Mouse (Mus musculus): ENCODE data around the gene 0610012G03Rik. TPM values are rescaled to one million over a fixed set of nuclear protein-coding genes. Genes with fewer than 3 reads are reported as not detected.

0610012G03Rik gene
- polyA plus RNA-seq, 1 experiment from 2014 or later = 88.1 TPM

DNA sequence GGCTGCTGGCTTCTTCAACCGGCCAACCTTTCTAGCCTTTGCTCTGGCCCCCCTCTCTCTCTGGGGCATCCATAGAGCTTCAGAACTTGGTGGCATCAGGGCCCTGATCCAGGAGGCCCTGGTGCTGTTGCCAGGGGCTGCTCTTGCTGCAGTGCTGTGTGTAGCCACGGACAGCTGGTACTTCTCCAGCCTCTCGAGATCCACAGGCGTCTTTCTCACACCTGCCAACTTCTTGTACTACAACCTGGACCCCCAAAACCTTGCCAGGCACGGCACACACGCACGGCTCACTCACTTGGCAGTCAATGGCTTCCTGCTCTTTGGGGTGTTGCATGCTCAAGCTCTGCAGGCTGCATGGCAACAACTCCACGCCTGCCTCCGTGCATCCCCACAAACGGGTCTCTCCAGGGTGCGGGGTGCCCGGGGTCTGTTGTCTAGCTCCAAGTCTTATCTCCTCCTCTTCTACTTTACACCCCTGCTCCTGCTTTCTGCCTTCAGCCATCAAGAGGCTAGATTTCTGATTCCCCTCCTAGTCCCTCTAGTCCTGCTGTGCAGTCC, 3.5 kb downstream of the 0610012G03Rik start:
- WGBS = 86% methylated on average over 12 of the region's 12 CpGs
- Histone ChIP-seq H3K27ac (no peak overlapping the region), H3K4me1 (peaks cover 47% of the 10 kb centered on the region), H3K9me3 (no peaks in the 10 kb centered on the region), H3K27me3 (ENCODE audit: poor library complexity, severe bottlenecking) (no peaks in the 10 kb centered on the region), H3K36me3 (replicated peaks) (peaks cover 21% of the 10 kb centered on the region), H3K4me3 (no peak overlapping the region)
- no peak for DNase-seq (ENCODE audit: extremely low spot score, low spot score)

DNA sequence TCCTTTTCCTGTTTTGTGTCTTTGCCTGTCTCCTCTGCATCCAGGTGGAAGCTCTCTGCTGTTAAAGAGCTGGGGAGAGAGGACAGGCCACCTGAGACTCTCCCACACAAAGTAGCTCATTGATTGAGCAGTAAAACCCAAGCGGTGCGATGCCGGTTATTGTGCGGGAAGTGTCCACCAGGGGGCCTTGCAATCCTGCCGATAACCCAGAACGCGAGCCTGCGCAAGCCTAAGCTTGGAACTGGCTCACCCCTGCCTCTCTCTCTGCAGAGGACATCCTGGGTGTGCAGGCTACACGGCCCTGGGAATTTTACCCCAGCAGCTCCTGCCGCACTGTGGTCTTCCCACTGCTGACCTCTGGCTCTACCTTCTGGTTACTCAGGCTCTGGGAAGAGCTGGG, 4.3 kb downstream of the 0610012G03Rik start:
- peaks cover 39% of the 10 kb centered on the region for H3K4me1 ChIP-seq
- H3K36me3 ChIP-seq (replicated peaks) = peaks cover 21% of the 10 kb centered on the region
- no peaks in the 10 kb centered on the region for H3K9me3 ChIP-seq
- 7% methylated on average over 10 of the region's 10 CpGs for WGBS
- 0 out of 2 replicates have a peak overlapping the region, but pooled peaks have one; percentile 26 for H3K27ac ChIP-seq
- H3K4me3 ChIP-seq = 0 out of 2 replicates have a peak overlapping the region, but pooled peaks have one; percentile 1
- DNase-seq (ENCODE audit: extremely low spot score, low spot score) = peak; percentile 71
- H3K27me3 ChIP-seq (ENCODE audit: poor library complexity, severe bottlenecking) = no peaks in the 10 kb centered on the region

DNA sequence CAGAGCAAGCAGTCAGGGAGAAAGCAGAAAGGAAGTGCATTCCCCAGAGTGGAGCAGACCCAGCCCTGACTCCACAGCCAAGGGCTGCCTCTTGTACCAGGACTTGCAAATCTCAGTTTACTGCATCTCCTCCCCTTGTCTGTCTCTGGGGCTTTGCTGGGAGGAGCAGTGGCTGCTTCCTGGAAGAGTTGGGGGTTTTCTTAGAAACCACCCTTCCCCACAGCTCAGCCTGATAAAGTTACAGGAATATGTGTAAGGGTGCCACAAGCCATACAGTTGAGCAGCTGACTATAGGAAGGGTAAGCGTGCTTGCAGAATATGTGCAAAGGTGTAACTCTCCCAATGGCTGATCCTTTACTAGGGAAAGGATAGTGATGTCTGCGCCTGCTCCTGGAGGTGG, 7.7 kb downstream of the 0610012G03Rik start:
- H3K27ac ChIP-seq = no peak overlapping the region
- H3K36me3 ChIP-seq (replicated peaks) = peaks cover 14% of the 10 kb centered on the region
- H3K27me3 ChIP-seq (ENCODE audit: poor library complexity, severe bottlenecking) = peaks cover 17% of the 10 kb centered on the region
- H3K9me3 ChIP-seq = no peaks in the 10 kb centered on the region
- no peak for DNase-seq (ENCODE audit: extremely low spot score, low spot score)
- H3K4me3 ChIP-seq = no peak overlapping the region
- H3K4me1 ChIP-seq = peaks cover 17% of the 10 kb centered on the region
- WGBS = 64% methylated on average over 2 of the region's 2 CpGs

DNA sequence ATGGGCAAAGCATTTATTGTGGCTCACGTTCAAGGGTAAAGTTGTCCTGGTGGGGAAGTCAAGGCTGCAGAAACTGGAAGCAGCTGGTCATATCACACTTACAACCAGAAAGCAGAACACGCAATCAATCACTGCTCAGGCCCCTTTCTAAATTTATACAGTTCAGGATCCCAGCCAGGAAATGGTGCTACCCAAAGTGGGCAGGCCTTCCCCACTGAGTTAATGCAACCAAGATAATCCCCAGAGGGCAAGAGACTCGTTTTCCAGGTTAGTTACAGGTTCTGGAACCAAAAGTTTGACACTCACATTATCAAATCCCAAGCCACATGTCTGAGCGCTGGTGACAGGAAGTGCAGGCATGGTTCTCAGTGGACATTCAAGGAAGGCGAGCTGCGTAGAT, 9.4 kb downstream of the 0610012G03Rik start:
- peaks cover 20% of the 10 kb centered on the region for H3K4me1 ChIP-seq
- DNase-seq (ENCODE audit: extremely low spot score, low spot score) = no peak
- WGBS = 78% methylated on average over 6 of the region's 6 CpGs
- peaks cover 34% of the 10 kb centered on the region for H3K27me3 ChIP-seq (ENCODE audit: poor library complexity, severe bottlenecking)
- H3K4me3 ChIP-seq = no peak overlapping the region
- no peaks in the 10 kb centered on the region for H3K36me3 ChIP-seq (replicated peaks)
- no peaks in the 10 kb centered on the region for H3K9me3 ChIP-seq
- H3K27ac ChIP-seq = no peak overlapping the region

DNA sequence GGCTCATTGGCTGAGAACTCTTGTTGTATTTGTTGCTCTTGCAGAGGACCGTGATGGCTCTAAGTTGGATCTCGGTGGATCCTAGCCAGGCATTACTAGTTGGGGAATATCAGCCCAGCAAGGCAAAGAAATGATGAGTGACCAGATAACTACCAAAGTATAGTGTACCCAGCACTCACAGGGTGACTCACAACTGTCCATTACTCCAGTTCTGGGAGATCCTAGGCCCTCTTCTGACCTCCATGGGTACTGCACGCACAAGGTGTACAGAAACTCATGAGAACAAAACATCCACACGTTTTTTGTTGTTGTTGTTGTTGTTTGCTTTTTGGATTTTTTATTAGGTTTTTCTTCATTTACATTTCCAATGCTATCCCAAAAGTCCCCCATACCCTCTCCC, 11.7 kb downstream of the 0610012G03Rik start:
- H3K27ac ChIP-seq = no peak overlapping the region
- H3K4me3 ChIP-seq = no peak overlapping the region
- no peak for DNase-seq (ENCODE audit: extremely low spot score, low spot score)
- no peaks in the 10 kb centered on the region for H3K36me3 ChIP-seq (replicated peaks)
- no peaks in the 10 kb centered on the region for H3K9me3 ChIP-seq
- H3K4me1 ChIP-seq = peaks cover 42% of the 10 kb centered on the region
- WGBS = 88% methylated on average over 4 of the region's 4 CpGs
- H3K27me3 ChIP-seq (ENCODE audit: poor library complexity, severe bottlenecking) = peaks cover 56% of the 10 kb centered on the region

DNA sequence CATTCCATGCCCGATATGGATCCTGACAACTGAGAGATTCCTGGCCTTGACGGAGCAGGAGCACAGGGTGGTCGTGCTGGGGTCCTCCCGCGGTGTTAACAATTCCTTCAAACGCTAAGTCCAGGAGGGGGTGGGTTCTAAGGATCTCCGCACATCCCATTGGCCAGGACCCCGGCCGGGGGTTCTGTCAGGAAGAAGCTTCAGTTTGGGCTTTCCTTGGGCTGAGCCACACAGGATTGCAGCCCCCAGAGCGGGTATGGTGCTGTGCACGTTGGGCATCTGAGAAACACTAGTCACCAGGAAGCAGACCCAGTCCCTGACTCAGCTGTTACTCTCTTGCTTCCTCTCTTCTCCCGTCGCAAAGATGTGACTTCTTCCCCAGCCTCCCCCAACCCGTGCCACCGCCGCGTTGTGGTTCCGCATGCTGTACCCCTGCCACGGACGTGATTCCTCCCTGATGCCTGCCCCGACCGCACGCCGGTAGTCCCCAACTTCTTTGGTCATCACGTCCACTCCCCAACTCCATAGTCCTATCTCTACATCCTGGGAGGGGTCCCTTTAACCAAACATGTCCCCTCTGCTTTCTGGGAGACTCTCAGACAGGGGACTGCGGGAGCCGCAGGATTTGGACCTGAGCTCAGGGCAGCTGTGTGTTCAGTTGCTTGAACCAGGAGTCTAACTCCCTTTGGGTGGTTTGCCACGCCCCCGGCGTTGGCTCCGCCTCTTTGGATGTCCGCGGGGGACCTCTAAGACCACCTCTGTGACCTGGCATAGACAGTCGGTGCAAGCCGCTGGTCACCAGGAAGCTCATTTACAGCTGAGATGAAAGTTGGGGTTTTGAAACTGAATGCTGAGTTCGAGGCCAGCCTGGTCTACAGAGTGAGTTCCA, 13.0 kb downstream of the 0610012G03Rik start:
- 4% methylated on average over 36 of the region's 36 CpGs for WGBS
- no peaks in the 10 kb centered on the region for H3K36me3 ChIP-seq (replicated peaks)
- peaks cover 48% of the 10 kb centered on the region for H3K4me1 ChIP-seq
- peaks cover 68% of the 10 kb centered on the region for H3K27me3 ChIP-seq (ENCODE audit: poor library complexity, severe bottlenecking)
- H3K9me3 ChIP-seq = no peaks in the 10 kb centered on the region
- peak overlapping the region; percentile 57 for H3K4me3 ChIP-seq
- DNase-seq (ENCODE audit: extremely low spot score, low spot score) = peak; percentile 49
- no peak overlapping the region for H3K27ac ChIP-seq

DNA sequence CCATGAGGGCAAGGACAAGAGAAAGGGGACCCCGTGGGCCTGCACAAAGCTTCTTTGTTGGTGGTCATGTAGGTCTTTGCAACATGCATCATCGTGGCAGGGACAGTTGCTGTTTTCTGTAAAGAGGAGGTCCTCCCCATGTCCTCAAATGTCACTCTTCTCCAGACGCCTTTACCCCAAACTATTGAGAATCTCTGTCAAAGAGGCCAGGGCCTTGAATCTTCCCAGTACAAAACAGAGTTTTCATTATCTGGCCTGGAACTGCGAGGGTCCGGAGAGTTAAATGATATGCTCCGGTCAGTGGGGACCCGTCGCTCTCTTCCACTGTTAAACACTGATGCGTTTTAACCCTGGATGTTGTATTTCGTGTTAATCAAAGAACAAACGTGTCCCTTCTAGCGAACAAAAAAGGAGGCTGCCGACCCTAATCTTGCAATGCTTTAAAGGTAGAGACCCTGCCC, 13.7 kb downstream of the 0610012G03Rik start:
- Histone ChIP-seq H3K9me3 (no peaks in the 10 kb centered on the region), H3K27ac (0 out of 2 replicates have a peak overlapping the region, but pooled peaks have one; percentile 84), H3K36me3 (replicated peaks) (no peaks in the 10 kb centered on the region), H3K4me3 (peak overlapping the region; percentile 57), H3K4me1 (peaks cover 48% of the 10 kb centered on the region), H3K27me3 (ENCODE audit: poor library complexity, severe bottlenecking) (peaks cover 76% of the 10 kb centered on the region)
- WGBS = 13% methylated on average over 13 of the region's 13 CpGs
- no peak for DNase-seq (ENCODE audit: extremely low spot score, low spot score)

DNA sequence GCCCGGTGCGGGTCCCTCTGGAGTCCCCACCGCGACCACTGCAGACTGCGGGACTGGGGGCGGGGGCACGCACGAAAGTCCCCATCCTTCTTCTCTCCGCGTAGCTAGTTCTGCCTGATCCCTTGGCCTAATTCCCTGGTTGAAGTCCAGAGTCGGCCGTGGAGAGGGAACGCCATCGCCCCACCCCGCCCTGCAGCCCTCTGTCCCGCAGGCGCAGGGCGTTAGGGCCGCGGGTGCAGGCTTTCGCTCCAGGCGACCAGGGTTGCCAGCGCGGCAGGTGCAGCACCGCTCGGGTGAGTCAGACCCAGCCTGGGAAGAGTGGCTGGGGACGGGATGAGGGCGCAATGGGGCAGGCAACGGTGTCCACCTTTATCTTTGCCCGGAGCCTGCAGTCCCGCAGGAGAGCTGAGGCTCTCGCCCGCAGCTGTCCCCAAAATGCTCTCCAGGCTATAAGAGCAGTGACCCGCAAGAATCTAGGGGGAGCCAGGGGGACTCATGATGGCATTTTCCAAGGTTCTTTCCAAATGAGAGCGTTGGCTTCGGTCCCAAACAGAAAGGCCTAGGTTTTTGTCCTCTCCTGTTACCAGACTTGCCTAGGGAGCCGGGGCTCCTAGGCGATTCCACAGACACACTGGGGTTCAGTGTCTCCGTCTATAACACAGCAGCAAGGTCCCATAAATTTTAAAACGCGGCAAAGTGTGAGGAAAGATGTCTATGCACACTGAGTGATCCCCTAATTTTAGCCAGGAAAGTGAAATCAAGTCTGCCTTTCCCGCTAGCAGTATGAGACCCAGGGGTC, 14.3 kb downstream of the 0610012G03Rik start, which contains the start of gene Pigz:
Pigz (plus strand) TSS at position 101 of the 799 bp plus-strand sequence.
- H3K4me1 ChIP-seq = peaks cover 50% of the 10 kb centered on the region
- H3K9me3 ChIP-seq = no peaks in the 10 kb centered on the region
- 4% methylated on average over 42 of the region's 42 CpGs for WGBS
- H3K36me3 ChIP-seq (replicated peaks) = no peaks in the 10 kb centered on the region
- peak; percentile 43 for DNase-seq (ENCODE audit: extremely low spot score, low spot score)
- H3K27ac ChIP-seq = peak within 1 kb of the TSS; percentile 84
- peaks cover 76% of the 10 kb centered on the region for H3K27me3 ChIP-seq (ENCODE audit: poor library complexity, severe bottlenecking)
- H3K4me3 ChIP-seq = peak within 1 kb of the TSS; percentile 57

DNA sequence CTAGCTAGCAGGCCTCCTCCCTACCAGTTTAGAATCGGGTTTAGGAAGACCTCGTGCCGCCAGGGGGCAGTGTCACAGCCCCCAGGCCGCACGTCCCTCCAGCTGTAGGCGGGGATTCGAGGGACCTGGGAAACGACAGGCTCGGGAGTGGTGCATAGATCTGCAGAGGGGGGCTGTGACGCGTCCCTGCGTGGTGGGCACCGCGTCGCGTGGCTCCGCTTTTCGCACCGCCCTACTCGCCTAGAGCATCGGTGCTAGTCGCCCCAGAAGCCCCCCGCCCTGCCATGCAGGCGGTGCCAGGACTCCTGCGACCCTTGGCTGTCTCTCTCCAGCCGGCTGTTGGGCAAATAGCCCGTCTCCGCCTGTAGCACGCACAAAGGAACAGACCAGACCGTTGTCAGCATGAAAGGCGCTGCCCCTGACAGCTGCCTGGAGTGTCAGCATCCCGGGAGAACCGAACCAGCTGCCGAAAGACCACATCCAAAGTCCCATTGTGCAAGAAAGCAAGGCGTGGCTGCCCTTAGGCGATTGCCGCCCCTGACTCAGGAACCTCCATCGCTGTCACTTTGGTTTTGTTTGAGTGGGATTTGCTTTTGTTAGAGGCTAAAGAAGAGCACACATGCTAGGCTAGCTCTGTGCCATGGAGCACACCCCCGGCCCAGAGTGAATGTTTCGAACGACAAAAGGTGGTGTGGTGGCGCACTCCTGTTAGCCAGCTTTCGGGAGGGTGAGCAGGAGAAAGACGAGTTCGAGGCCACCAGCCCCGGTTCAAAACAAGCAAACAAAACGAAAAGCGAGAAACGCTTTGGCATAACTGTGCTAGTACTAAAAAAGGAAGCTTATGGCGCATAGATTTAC, 15.2 kb downstream of the 0610012G03Rik start:
- Histone ChIP-seq H3K4me3 (peak overlapping the region; percentile 57), H3K4me1 (peaks cover 56% of the 10 kb centered on the region), H3K36me3 (replicated peaks) (no peaks in the 10 kb centered on the region), H3K27ac (peak overlapping the region; percentile 84), H3K27me3 (ENCODE audit: poor library complexity, severe bottlenecking) (peaks cover 76% of the 10 kb centered on the region), H3K9me3 (no peaks in the 10 kb centered on the region)
- peak; percentile 90 for DNase-seq (ENCODE audit: extremely low spot score, low spot score)
- WGBS = under 1% methylated on average over 50 of the region's 50 CpGs

DNA sequence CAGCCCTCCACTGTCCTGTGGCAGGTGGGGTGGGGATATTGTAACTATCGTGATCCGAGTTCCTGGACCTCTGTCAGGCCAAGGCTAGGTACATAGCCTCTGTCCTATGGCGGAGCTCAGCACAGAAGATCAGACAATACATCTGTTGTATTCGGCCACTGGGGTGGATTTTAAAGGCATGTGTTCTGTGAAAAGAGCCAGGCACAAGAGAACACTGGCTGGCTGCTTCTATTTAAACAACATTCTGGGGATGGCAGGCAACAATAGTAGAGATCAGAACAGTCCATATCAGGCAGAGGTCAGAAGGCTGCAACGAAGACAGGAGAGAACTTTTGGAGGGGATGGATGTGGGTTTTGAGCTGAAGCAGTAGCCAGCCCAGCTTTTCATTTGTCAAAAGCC, 16.0 kb downstream of the 0610012G03Rik start:
- no peak overlapping the region for H3K4me3 ChIP-seq
- no peaks in the 10 kb centered on the region for H3K36me3 ChIP-seq (replicated peaks)
- WGBS = 34% methylated on average over 5 of the region's 5 CpGs
- no peak for DNase-seq (ENCODE audit: extremely low spot score, low spot score)
- H3K4me1 ChIP-seq = peaks cover 56% of the 10 kb centered on the region
- H3K9me3 ChIP-seq = no peaks in the 10 kb centered on the region
- peaks cover 76% of the 10 kb centered on the region for H3K27me3 ChIP-seq (ENCODE audit: poor library complexity, severe bottlenecking)
- H3K27ac ChIP-seq = peak overlapping the region; percentile 27; the same call in 1 of the 2 replicates

DNA sequence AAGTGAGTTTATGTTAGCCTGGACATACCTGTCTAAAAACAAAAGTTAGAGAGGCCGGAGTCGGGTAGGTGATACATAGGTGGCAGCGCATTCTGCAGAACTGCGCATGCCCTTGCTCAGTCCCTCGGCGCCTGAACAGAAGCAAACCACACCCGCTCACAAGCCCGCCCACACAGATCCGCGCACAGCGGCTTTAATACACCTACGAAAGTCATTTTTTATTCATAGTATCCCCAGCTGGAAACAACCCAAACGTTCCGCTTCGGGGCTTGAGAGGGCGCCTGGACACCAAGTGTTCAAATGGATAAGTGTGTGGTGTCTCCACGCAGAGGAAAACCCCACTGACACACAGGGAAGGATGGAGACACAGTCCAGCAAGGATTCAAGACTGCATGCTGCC, 17.0 kb downstream of the 0610012G03Rik start:
- 54% methylated on average over 17 of the region's 17 CpGs for WGBS
- H3K36me3 ChIP-seq (replicated peaks) = no peaks in the 10 kb centered on the region
- H3K27me3 ChIP-seq (ENCODE audit: poor library complexity, severe bottlenecking) = peaks cover 66% of the 10 kb centered on the region
- H3K4me1 ChIP-seq = peaks cover 56% of the 10 kb centered on the region
- H3K27ac ChIP-seq = no peak overlapping the region
- no peak overlapping the region for H3K4me3 ChIP-seq
- DNase-seq (ENCODE audit: extremely low spot score, low spot score) = no peak
- H3K9me3 ChIP-seq = no peaks in the 10 kb centered on the region

DNA sequence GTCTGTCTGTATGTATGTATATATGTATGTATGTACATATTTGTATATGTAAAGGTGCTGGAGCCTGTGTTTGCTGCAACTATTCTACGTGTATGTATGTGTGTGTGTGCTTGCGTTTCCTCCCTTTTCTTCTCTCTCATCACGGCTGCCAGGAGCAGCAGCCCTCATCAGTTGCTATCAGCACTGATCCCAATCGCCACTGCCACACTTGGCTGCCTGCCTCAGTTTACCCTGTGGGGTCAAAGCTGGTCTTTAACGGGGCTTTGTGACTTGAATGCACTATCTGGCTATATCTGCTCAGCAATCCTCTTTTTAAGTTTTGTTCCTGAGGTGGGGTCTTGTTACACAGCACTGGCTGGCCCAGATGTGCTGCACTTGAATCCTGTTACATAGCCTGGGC, 20.9 kb downstream of the 0610012G03Rik start:
- Histone ChIP-seq H3K9me3 (no peaks in the 10 kb centered on the region), H3K27ac (no peak overlapping the region), H3K4me1 (peaks cover 22% of the 10 kb centered on the region), H3K4me3 (no peak overlapping the region), H3K36me3 (replicated peaks) (no peaks in the 10 kb centered on the region), H3K27me3 (ENCODE audit: poor library complexity, severe bottlenecking) (peaks cover 28% of the 10 kb centered on the region)
- WGBS = 84% methylated on average over 5 of the region's 5 CpGs
- DNase-seq (ENCODE audit: extremely low spot score, low spot score) = no peak

Measured in forebrain, embryonic 10.5 days (tissue).